Mouse (Mus musculus) lung, embryonic 16.5 days (tissue): ENCODE results near the gene Sclt1. TPM values are rescaled to one million over a fixed set of nuclear protein-coding genes. Genes with fewer than 3 reads are reported as not detected.
"Not testable (repeated sequence)": the region's sequence is repeated elsewhere in the genome, so short reads cannot be mapped to it uniquely, and the experiment has no call there.

Experiments
- ATAC-seq: fragments of 200-750 bp; cut with Nextera tagmentation; 2 replicates; pipeline ENCODE4 v1.8.0; 2017; ENCODE audit warnings: low read depth, mild to moderate bottlenecking, moderate library complexity
- H3K27ac ChIP-seq: fragments of 300-500 bp; sonication (generic); 2 replicates; pipeline ENCODE4 v1.5.1; 2014; ENCODE audit warnings: mild to moderate bottlenecking, control low read depth, low read length
- H3K27me3 ChIP-seq: fragments of 300-500 bp; sonication (generic); 2 replicates; pipeline ENCODE4 v1.6.1; 2014; ENCODE audit warnings: low read depth, low read length, mixed read lengths; ENCODE audit not compliant: control insufficient read depth, insufficient read depth
- H3K36me3 ChIP-seq: fragments of 300-500 bp; sonication (generic); 2 replicates; pipeline ENCODE4 v1.6.1; 2014; ENCODE audit warnings: low read length; ENCODE audit not compliant: control insufficient read depth, insufficient read depth
- H3K4me1 ChIP-seq: fragments of 300-500 bp; sonication (generic); replicated peaks from 2 replicates; pipeline ENCODE4 v1.6.1; 2014; ENCODE audit warnings: low read length, mixed read lengths; ENCODE audit not compliant: control insufficient read depth, insufficient read depth
- H3K4me2 ChIP-seq: fragments of 300-500 bp; sonication (generic); 2 replicates; pipeline ENCODE4 v1.6.1; 2014; ENCODE audit warnings: low read depth, low read length, control low read depth
- H3K4me3 ChIP-seq: fragments of 300-500 bp; sonication (generic); 2 replicates; pipeline ENCODE4 v1.5.1; 2014; ENCODE audit warnings: mild to moderate bottlenecking, low read length, control low read depth
- H3K9ac ChIP-seq: fragments of 300-500 bp; sonication (generic); 2 replicates; pipeline ENCODE4 v1.6.1; 2014; ENCODE audit warnings: low read length, control low read depth
- H3K9me3 ChIP-seq: fragments of 300-500 bp; sonication (generic); 2 replicates; pipeline ENCODE4 v1.6.1; 2016; ENCODE audit warnings: low read length; ENCODE audit not compliant: control insufficient read depth
- WGBS: fragments of 180-500 bp; shearing (Covaris S2); extraction: QIAGEN DNeasy Blood & Tissue Kit; methylation state at CpG from one replicate; pipeline ENCODE4 v1.1.7; 2014; 5-methylcytosine and 5-hydroxymethylcytosine counted together
- polyA plus RNA-seq: library from polyadenylated mRNA; unstranded; fragments of >200 nt; fragmentation: Nextera tagmentation; extraction: Ambion mirVana; gene quantifications from 2 replicates; pipeline ENCODE4 v1.2.1, GENCODE M21; 2015

The Sclt1 gene
- 14.8 and 15.5 TPM in 2 replicates for polyA plus RNA-seq

- no peaks in the 10 kb centered on the region for H3K36me3 ChIP-seq
- peak within 1 kb of the TSS; percentile 70 for H3K4me3 ChIP-seq
- no peaks in the 10 kb centered on the region for H3K27me3 ChIP-seq
- no peaks in the 10 kb centered on the region for H3K9me3 ChIP-seq
- H3K9ac ChIP-seq = peak within 1 kb of the TSS; percentile 81
- peak within 1 kb of the TSS; percentile 88 for H3K4me2 ChIP-seq
- peak within 1 kb of the TSS; percentile 90 for H3K27ac ChIP-seq
- ATAC-seq = peak; percentile 100
- H3K4me1 ChIP-seq = peaks cover 10% of the 10 kb centered on the region
- WGBS = under 1% methylated on average over 62 of the region's 66 CpGs
These were observed at the start of gene Sclt1, which contains the start of gene D3Ertd751e for GRCm38 (mm10) chr3:41742278-41742934. Sclt1 (minus strand) TSS chr3:41742514. D3Ertd751e (plus strand) TSS chr3:41742611.

GRCm38 (mm10) chr3:41762091-41762490 is 19.8 kb upstream of the Sclt1 start:
- 85% methylated on average over 3 of the region's 3 CpGs for WGBS
- Histone ChIP-seq H3K36me3 (no peaks in the 10 kb centered on the region), H3K4me2 (no peak overlapping the region), H3K4me3 (no peak overlapping the region), H3K27me3 (no peaks in the 10 kb centered on the region), H3K4me1 (no peaks in the 10 kb centered on the region), H3K9ac (no peak overlapping the region), H3K27ac (no peak overlapping the region), H3K9me3 (no peaks in the 10 kb centered on the region)
- ATAC-seq = no peak

- WGBS = 75% methylated on average over 2 of the region's 2 CpGs
These were observed 12.2 kb upstream of the Sclt1 start for GRCm38 (mm10) chr3:41754556-41754955.

GRCm38 (mm10) chr3:41743436-41743835 is 1.1 kb upstream of the Sclt1 start:
- H3K27ac ChIP-seq = no peak overlapping the region
- no peak for ATAC-seq
- no peak overlapping the region for H3K9ac ChIP-seq
- 33% methylated on average over 6 of the region's 6 CpGs for WGBS
- H3K4me2 ChIP-seq = peak overlapping the region; percentile 88
- peaks cover 10% of the 10 kb centered on the region for H3K4me1 ChIP-seq
- H3K27me3 ChIP-seq = no peaks in the 10 kb centered on the region
- no peaks in the 10 kb centered on the region for H3K36me3 ChIP-seq
- H3K4me3 ChIP-seq = peak overlapping the region; percentile 24; the same call in 1 of the 2 replicates
- H3K9me3 ChIP-seq = no peaks in the 10 kb centered on the region

More at GRCm38 (mm10) chr3:41754556-41754955, 12.2 kb upstream of the Sclt1 start:
- Histone ChIP-seq H3K36me3 (no peaks in the 10 kb centered on the region), H3K4me3 (no peak overlapping the region), H3K27ac (no peak overlapping the region), H3K27me3 (no peaks in the 10 kb centered on the region), H3K9me3 (no peaks in the 10 kb centered on the region), H3K9ac (no peak overlapping the region), H3K4me2 (no peak overlapping the region), H3K4me1 (no peaks in the 10 kb centered on the region)
- ATAC-seq = no peak

- WGBS = under 1% methylated on average over 39 of the region's 39 CpGs
- H3K9me3 ChIP-seq = no peaks in the 10 kb centered on the region
- H3K36me3 ChIP-seq = no peaks in the 10 kb centered on the region
- no peak for ATAC-seq
- H3K4me2 ChIP-seq = peak overlapping the region; percentile 82
- H3K4me1 ChIP-seq = peaks cover 10% of the 10 kb centered on the region
- peak overlapping the region; percentile 76 for H3K9ac ChIP-seq
- peak overlapping the region; percentile 90 for H3K27ac ChIP-seq
- H3K4me3 ChIP-seq = peak overlapping the region; percentile 70
- no peaks in the 10 kb centered on the region for H3K27me3 ChIP-seq
These were observed 575 bp downstream of the Sclt1 start for GRCm38 (mm10) chr3:41741601-41742277.

- no peak for ATAC-seq
- Histone ChIP-seq H3K4me3 (no peak overlapping the region), H3K4me1 (no peaks in the 10 kb centered on the region), H3K27ac (no peak overlapping the region), H3K36me3 (no peaks in the 10 kb centered on the region; the same call in 1 of the 2 replicates), H3K9ac (no peak overlapping the region), H3K9me3 (no peaks in the 10 kb centered on the region), H3K27me3 (no peaks in the 10 kb centered on the region), H3K4me2 (no peak overlapping the region)
- WGBS = 67% methylated on average over 1 of the region's 1 CpGs
These were observed 46.6 kb downstream of the Sclt1 start for GRCm38 (mm10) chr3:41695681-41696080.

GRCm38 (mm10) chr3:41692440-41693142 is 49.7 kb downstream of the Sclt1 start:
- H3K4me2 ChIP-seq = no peak overlapping the region
- H3K4me3 ChIP-seq = no peak overlapping the region
- H3K27me3 ChIP-seq = no peaks in the 10 kb centered on the region
- WGBS = 87% methylated on average over 4 of the region's 4 CpGs
- no peaks in the 10 kb centered on the region; the same call in 1 of the 2 replicates for H3K36me3 ChIP-seq
- no peak for ATAC-seq
- H3K9ac ChIP-seq = no peak overlapping the region
- no peaks in the 10 kb centered on the region for H3K9me3 ChIP-seq
- H3K4me1 ChIP-seq = no peaks in the 10 kb centered on the region
- H3K27ac ChIP-seq = no peak overlapping the region

- WGBS = 87% methylated on average over 13 of the region's 13 CpGs
- ATAC-seq = not testable (repeated sequence)
These were observed 52.1 kb downstream of the Sclt1 start for GRCm38 (mm10) chr3:41690114-41690640.

GRCm38 (mm10) chr3:41686396-41686795 is 55.9 kb downstream of the Sclt1 start:
- 53% methylated on average over 2 of the region's 2 CpGs for WGBS
- Histone ChIP-seq H3K4me1 (no peaks in the 10 kb centered on the region), H3K4me3 (no peak overlapping the region), H3K27ac (no peak overlapping the region), H3K9ac (no peak overlapping the region), H3K27me3 (no peaks in the 10 kb centered on the region), H3K9me3 (no peaks in the 10 kb centered on the region), H3K4me2 (no peak overlapping the region), H3K36me3 (no peaks in the 10 kb centered on the region)
- no peak for ATAC-seq

More at GRCm38 (mm10) chr3:41690114-41690640, 52.1 kb downstream of the Sclt1 start:
- H3K27ac ChIP-seq, H3K4me2 ChIP-seq, H3K9me3 ChIP-seq, H3K4me3 ChIP-seq, H3K4me1 ChIP-seq, H3K9ac ChIP-seq, H3K36me3 ChIP-seq, H3K27me3 ChIP-seq: not testable (repeated sequence)
